Comparison of ENCODE assay signal across 7 mouse cellular contexts in the genomic region with DNA sequence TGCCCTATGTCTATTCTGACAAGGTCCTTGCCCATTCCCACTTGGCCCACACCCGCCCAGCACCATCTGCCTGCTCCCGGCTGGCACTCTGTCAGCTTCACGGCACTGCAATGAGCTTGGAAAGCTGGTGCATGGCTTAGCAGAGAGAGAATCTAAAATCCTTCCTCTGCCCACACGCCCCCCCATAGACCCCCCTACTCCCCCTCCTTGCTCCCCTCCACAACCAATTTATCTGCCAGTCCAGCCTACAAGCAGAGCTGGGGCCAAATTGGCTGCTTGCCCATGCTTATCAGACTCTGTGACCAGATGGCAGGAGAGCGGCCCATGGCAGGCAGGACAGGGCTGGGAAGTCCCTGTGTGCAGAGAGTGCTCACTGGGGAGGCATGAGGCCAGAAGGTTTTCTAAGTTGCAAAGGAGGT.
DNase-seq lines count a peak whose midpoint lies in the region; ATAC-seq lines count a peak whose summit lies in the region.

No protein-coding gene starts in this region.

- H3K4me2 ChIP-seq in forebrain, embryonic 14.5 days (ENCODE audit: low read length): no peak overlapping the region
- no peak overlapping the region for H3K4me2 ChIP-seq in hindbrain, embryonic 12.5 days (replicated peaks)

- ATAC-seq in forebrain, embryonic 14.5 days: peak; percentile 89
- ATAC-seq in hindbrain, embryonic 12.5 days (ENCODE audit: low FRiP score): peak; percentile 85

- no peaks in the 10 kb centered on the region for H3K27me3 ChIP-seq in forebrain, embryonic 14.5 days (replicated peaks; ENCODE audit: control insufficient read depth, insufficient read depth, low read length)
- H3K27me3 ChIP-seq in hindbrain, embryonic 12.5 days: no peaks in the 10 kb centered on the region

- no peak overlapping the region for H3K9ac ChIP-seq in forebrain, embryonic 14.5 days (ENCODE audit: low read length)
- no peak overlapping the region for H3K9ac ChIP-seq in hindbrain, embryonic 12.5 days

- H3K4me3 ChIP-seq in forebrain, embryonic 14.5 days (ENCODE audit: low read depth, low read length): no peak overlapping the region
- no peak overlapping the region for H3K4me3 ChIP-seq in hindbrain, embryonic 12.5 days

- no peaks in the 10 kb centered on the region for H3K36me3 ChIP-seq in forebrain, embryonic 14.5 days (ENCODE audit: control insufficient read depth, insufficient read depth, low read length)
- H3K36me3 ChIP-seq in hindbrain, embryonic 12.5 days: no peaks in the 10 kb centered on the region

- peak; percentile 93 for DNase-seq in MN1 (ENCODE audit: low spot score)
- peak; percentile 63 for DNase-seq in adrenal gland, adult 8-10 months
- DNase-seq in forebrain, embryonic 14.5 days (ENCODE audit: low spot score): peak; percentile 95
- peak; percentile 55 to 65 for DNase-seq in left cerebral cortex, postnatal 14 days (ENCODE audit: low spot score in 2 of 2)
- DNase-seq in right cerebral cortex, postnatal 25 days: peak; percentile 64
- no peak for DNase-seq in natural killer cell, adult 2 months (ENCODE audit: low spot score in 2 of 2)

- H3K9me3 ChIP-seq in forebrain, embryonic 14.5 days (replicated peaks; ENCODE audit: control insufficient read depth, low read length): no peaks in the 10 kb centered on the region
- H3K9me3 ChIP-seq in hindbrain, embryonic 12.5 days (replicated peaks): no peaks in the 10 kb centered on the region

- H3K4me1 ChIP-seq in forebrain, embryonic 14.5 days (ENCODE audit: control insufficient read depth, insufficient read depth, low read length): peaks cover 35% of the 10 kb centered on the region
- peaks cover 34% of the 10 kb centered on the region for H3K4me1 ChIP-seq in hindbrain, embryonic 12.5 days

- WGBS in forebrain, embryonic 14.5 days: 4% methylated on average over 5 of the region's 5 CpGs
- 56% methylated on average over 5 of the region's 5 CpGs for WGBS in hindbrain, embryonic 12.5 days

- intact Hi-C loops in left cerebral cortex, postnatal 14 days (cut with DNase I): no loop called here

- peak overlapping the region; percentile 77 for H3K27ac ChIP-seq in forebrain, embryonic 14.5 days (ENCODE audit: low read depth, low read length)
- peak overlapping the region; percentile 69; the same call in 1 of the 2 replicates for H3K27ac ChIP-seq in hindbrain, embryonic 12.5 days

Comparison
In these comparisons a context has a peak if more than half of its experiments do, and no peak if none do; other contexts are left out.
1. DNase-seq: peak in MN1 (single experiment), adrenal gland, adult 8-10 months (single experiment), forebrain, embryonic 14.5 days (single experiment), left cerebral cortex, postnatal 14 days (2 of 2) and right cerebral cortex, postnatal 25 days (single experiment); none in natural killer cell, adult 2 months (0 of 2).